Mouse (Mus musculus): ENCODE data around the gene Ece1. TPM values are rescaled to one million over a fixed set of nuclear protein-coding genes. Genes with fewer than 3 reads are reported as not detected.

Ece1 gene
- polyA plus RNA-seq, 1 experiment from 2014 or later, result 35.2 TPM

DNA sequence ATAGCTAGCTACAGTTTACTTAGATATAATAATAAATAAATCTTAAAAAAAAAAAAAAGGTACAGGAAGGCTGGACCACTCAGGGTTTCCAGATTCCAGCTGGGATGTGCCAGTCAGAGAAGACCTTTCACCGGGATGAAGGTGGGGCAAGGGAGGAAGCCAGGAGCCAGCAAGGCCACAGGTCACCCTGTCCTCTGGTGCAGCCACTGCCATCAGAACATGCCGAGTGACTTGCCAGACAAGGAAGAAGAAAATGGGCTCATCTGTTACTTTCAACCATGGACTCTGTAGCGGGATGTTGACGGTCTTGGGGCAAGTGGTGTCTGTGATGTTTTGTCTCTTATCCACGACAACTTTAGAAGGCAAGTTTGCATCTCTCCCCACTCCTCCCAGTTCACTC lies 122.7 kb downstream of the Ece1 start:
- Histone ChIP-seq H3K9ac (ENCODE audit: low read length) (no peak overlapping the region), H3K27ac (ENCODE audit: low read depth, low read length) (no peak overlapping the region), H3K4me3 (ENCODE audit: low read depth, low read length) (no peak overlapping the region), H3K9me3 (ENCODE audit: control insufficient read depth, low read length) (no peaks in the 10 kb centered on the region), H3K4me1 (replicated peaks; ENCODE audit: control insufficient read depth, insufficient read depth, low read length) (no peaks in the 10 kb centered on the region), H3K4me2 (ENCODE audit: low read depth, low read length, severe bottlenecking) (no peak overlapping the region), H3K36me3 (ENCODE audit: control insufficient read depth, insufficient read depth, low read length) (no peaks in the 10 kb centered on the region), H3K27me3 (ENCODE audit: control insufficient read depth, insufficient read depth, low read length) (no peaks in the 10 kb centered on the region)
- no peak for DNase-seq (ENCODE audit: low spot score)
- 89% methylated on average over 5 of the region's 5 CpGs for WGBS
- ATAC-seq (replicated peaks; ENCODE audit: low FRiP score), result no peak

DNA sequence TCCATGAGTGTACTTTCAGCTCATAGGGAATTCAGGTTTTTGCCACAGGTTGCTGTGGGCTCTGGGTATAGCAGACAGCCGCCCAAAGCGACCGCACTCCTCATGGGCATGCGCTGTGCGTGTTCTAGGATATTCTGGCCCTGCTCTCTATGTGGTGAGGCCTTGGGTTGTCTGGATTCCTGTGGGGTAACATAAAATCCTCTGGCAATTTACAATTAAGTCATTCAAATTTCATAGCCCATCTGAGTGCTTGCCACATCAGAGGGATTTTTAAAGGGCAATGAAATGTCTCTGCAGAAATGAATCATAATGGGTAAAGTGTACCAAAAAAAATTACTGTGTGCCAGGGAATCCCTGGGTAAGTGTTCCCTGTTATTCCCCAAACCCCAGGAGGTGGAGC lies 127.4 kb downstream of the Ece1 start:
- H3K27ac ChIP-seq (ENCODE audit: low read depth, low read length), result no peak overlapping the region
- 87% methylated on average over 5 of the region's 5 CpGs for WGBS
- no peaks in the 10 kb centered on the region for H3K36me3 ChIP-seq (ENCODE audit: control insufficient read depth, insufficient read depth, low read length)
- H3K27me3 ChIP-seq (ENCODE audit: control insufficient read depth, insufficient read depth, low read length), result peaks cover 2% of the 10 kb centered on the region; the same call in 1 of the 2 replicates
- H3K4me1 ChIP-seq (replicated peaks; ENCODE audit: control insufficient read depth, insufficient read depth, low read length), result no peaks in the 10 kb centered on the region; the same call in 1 of the 2 replicates
- H3K4me3 ChIP-seq (ENCODE audit: low read depth, low read length), result no peak overlapping the region
- no peak overlapping the region for H3K9ac ChIP-seq (ENCODE audit: low read length)
- ATAC-seq (replicated peaks; ENCODE audit: low FRiP score) (no peak), DNase-seq (ENCODE audit: low spot score) (no peak)
- no peak overlapping the region for H3K4me2 ChIP-seq (ENCODE audit: low read depth, low read length, severe bottlenecking)
- H3K9me3 ChIP-seq (ENCODE audit: control insufficient read depth, low read length), result no peaks in the 10 kb centered on the region

DNA sequence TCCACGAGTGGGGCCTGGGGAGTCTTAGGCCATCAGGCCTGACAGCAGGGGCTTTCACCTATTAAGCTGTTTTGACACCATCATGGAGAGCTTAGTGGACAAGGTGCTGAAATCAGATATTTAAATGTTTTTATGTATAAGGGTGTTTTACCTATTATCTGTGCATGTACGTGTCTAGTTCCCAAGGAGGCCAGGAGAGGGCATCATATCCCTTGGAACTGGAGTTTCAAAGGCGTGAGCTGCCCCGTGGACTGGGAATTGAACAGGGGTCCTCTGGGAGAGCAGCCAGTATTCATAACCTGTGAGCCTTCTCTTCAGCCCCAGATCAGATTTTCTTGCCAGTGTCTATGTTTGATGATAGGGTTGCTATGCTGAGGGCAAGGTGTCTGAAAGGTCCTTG lies 128.4 kb downstream of the Ece1 start:
- 76% methylated on average over 4 of the region's 4 CpGs for WGBS
- H3K4me1 ChIP-seq (replicated peaks; ENCODE audit: control insufficient read depth, insufficient read depth, low read length), result peaks cover 4% of the 10 kb centered on the region
- H3K9me3 ChIP-seq (ENCODE audit: control insufficient read depth, low read length), result no peaks in the 10 kb centered on the region
- no peak overlapping the region for H3K4me3 ChIP-seq (ENCODE audit: low read depth, low read length)
- ATAC-seq (replicated peaks; ENCODE audit: low FRiP score) (no peak), DNase-seq (ENCODE audit: low spot score) (no peak)
- no peak overlapping the region for H3K9ac ChIP-seq (ENCODE audit: low read length)
- no peaks in the 10 kb centered on the region for H3K36me3 ChIP-seq (ENCODE audit: control insufficient read depth, insufficient read depth, low read length)
- no peak overlapping the region for H3K27ac ChIP-seq (ENCODE audit: low read depth, low read length)
- H3K27me3 ChIP-seq (ENCODE audit: control insufficient read depth, insufficient read depth, low read length), result peaks cover 2% of the 10 kb centered on the region; the same call in 1 of the 2 replicates
- H3K4me2 ChIP-seq (ENCODE audit: low read depth, low read length, severe bottlenecking), result no peak overlapping the region

DNA sequence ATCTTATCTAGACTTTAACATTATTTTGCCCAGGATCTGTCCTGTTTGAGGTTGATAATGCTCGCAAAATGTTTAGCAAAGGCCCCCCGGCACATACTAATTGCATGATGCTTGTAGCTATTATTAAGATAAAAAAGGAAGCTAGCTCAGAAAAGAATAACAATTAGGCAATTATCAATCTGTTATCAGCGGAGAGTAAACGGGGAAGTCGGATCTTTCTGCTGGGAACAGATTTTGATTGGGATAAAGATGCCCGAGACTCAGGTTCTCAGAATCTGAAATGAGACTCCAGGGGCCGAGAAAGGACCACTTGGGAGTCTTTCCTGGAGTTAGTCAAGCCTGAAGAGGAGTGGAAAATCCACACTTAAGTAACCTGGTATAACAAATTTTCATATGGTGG lies 129.2 kb downstream of the Ece1 start:
- no peak overlapping the region for H3K9ac ChIP-seq (ENCODE audit: low read length)
- no peaks in the 10 kb centered on the region for H3K36me3 ChIP-seq (ENCODE audit: control insufficient read depth, insufficient read depth, low read length)
- DNase-seq (ENCODE audit: low spot score) (no peak), ATAC-seq (replicated peaks; ENCODE audit: low FRiP score) (no peak)
- H3K27ac ChIP-seq (ENCODE audit: low read depth, low read length), result no peak overlapping the region
- H3K27me3 ChIP-seq (ENCODE audit: control insufficient read depth, insufficient read depth, low read length), result peaks cover 2% of the 10 kb centered on the region; the same call in 1 of the 2 replicates
- H3K4me2 ChIP-seq (ENCODE audit: low read depth, low read length, severe bottlenecking), result no peak overlapping the region
- H3K4me1 ChIP-seq (replicated peaks; ENCODE audit: control insufficient read depth, insufficient read depth, low read length), result peaks cover 10% of the 10 kb centered on the region
- H3K9me3 ChIP-seq (ENCODE audit: control insufficient read depth, low read length), result no peaks in the 10 kb centered on the region
- 66% methylated on average over 7 of the region's 7 CpGs for WGBS
- no peak overlapping the region for H3K4me3 ChIP-seq (ENCODE audit: low read depth, low read length)

DNA sequence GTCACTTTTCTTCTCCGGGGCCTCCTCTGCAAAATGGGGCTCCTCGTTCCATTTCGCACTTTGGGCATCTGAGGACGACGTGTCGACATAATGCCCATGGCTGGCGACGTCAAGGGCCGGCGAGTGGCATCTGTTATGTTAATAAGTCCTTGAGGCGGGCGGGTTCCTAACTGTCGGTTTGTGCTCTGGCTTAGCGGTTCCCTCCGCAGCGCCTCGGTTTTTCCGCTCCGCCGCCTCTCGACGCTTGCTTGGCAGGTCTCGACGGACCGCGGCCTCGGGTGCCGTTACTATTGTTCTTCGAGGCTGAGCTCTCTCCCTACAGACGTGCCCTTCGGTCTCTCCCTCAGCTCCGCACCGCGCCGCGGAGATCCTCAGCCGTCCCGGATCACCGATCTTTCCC lies 130.9 kb downstream of the Ece1 start, which contains the start of gene Eif4g3:
TSS of gene Eif4g3 (plus strand) at position 133 of the 400 bp plus-strand sequence.
- Histone ChIP-seq H3K9ac (ENCODE audit: low read length) (peak within 1 kb of the TSS; percentile 98), H3K9me3 (ENCODE audit: control insufficient read depth, low read length) (no peaks in the 10 kb centered on the region), H3K27me3 (ENCODE audit: control insufficient read depth, insufficient read depth, low read length) (peaks cover 2% of the 10 kb centered on the region; the same call in 1 of the 2 replicates), H3K4me1 (replicated peaks; ENCODE audit: control insufficient read depth, insufficient read depth, low read length) (peaks cover 11% of the 10 kb centered on the region), H3K36me3 (ENCODE audit: control insufficient read depth, insufficient read depth, low read length) (no peaks in the 10 kb centered on the region; the same call in 1 of the 2 replicates), H3K4me2 (ENCODE audit: low read depth, low read length, severe bottlenecking) (peak within 1 kb of the TSS; percentile 75), H3K27ac (ENCODE audit: low read depth, low read length) (peak within 1 kb of the TSS; percentile 95), H3K4me3 (ENCODE audit: low read depth, low read length) (peak within 1 kb of the TSS; percentile 100)
- no peak; the same call in 1 of the 2 replicates for ATAC-seq (replicated peaks; ENCODE audit: low FRiP score)
- WGBS, result 1% methylated on average over 39 of the region's 39 CpGs
- no peak for DNase-seq (ENCODE audit: low spot score)

DNA sequence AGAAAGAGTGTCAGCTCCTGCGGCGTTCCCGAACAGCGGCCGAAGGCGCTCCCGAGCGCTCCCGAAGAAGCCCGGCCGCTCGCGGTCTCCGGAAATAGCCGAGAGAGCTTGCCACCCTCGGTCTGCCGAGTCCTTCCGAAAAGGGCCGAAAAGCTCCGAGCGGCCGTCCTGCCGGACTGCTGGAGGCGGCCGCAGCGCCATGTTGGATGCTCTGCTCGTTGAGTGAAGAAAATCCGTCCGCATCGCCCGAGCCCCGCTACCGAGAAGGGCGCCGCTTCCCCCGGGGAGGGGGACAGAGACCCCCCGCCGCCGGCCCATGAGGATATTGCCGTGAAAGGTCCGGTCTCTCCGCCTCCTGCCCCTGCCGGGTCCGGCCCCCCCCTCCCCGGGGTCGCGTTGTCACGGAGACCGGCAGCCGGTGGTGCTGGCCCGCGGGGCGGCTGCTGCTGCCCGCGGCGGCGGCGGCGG lies 131.3 kb downstream of the Ece1 start:
- Histone ChIP-seq H3K4me2 (ENCODE audit: low read depth, low read length, severe bottlenecking) (peak overlapping the region; percentile 75), H3K9me3 (ENCODE audit: control insufficient read depth, low read length) (no peaks in the 10 kb centered on the region), H3K27ac (ENCODE audit: low read depth, low read length) (peak overlapping the region; percentile 95), H3K9ac (ENCODE audit: low read length) (peak overlapping the region; percentile 98), H3K36me3 (ENCODE audit: control insufficient read depth, insufficient read depth, low read length) (peaks cover 2% of the 10 kb centered on the region; the same call in 1 of the 2 replicates), H3K4me1 (replicated peaks; ENCODE audit: control insufficient read depth, insufficient read depth, low read length) (peaks cover 11% of the 10 kb centered on the region), H3K4me3 (ENCODE audit: low read depth, low read length) (peak overlapping the region; percentile 100), H3K27me3 (ENCODE audit: control insufficient read depth, insufficient read depth, low read length) (peaks cover 2% of the 10 kb centered on the region; the same call in 1 of the 2 replicates)
- WGBS, result under 1% methylated on average over 42 of the region's 59 CpGs
- DNase-seq (ENCODE audit: low spot score) (peak; percentile 99), ATAC-seq (replicated peaks; ENCODE audit: low FRiP score) (peak; percentile 92)

DNA sequence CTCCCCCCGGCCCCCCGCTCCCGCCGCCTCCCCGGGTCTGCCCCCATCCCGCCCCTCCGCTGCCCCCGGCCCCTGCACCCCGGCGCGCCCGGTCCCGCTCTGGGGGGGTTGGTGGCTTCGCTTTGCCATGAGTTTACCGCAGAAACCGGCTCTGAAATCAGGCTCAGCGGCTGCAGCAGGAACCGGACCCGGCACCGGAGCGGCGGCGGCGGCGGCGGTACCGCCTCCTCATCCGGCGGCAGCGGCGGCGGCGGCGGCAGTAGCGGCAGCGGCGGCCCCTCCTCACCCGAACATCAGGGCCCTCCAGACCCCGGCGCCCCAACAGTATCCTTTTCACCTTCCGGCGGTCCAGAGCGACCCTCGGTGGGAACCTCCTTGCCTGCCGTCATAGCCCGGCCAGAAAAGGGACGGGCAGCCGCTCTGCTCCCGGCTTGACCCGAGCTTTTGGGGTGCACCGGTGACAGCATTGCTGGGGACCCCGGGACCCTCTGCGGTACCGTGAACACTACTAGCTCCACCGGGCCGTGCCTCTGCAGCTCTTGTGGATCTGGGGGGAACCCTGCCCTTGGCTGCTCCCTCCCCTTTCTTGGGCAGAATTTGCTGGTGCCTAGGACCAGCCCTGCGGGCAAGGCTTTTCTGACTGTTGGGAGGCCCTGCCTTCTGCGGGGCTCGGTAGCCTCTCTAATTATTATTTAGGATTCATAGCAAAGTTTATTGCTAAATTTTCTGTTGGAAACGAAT lies 132.0 kb downstream of the Ece1 start:
- peaks cover 2% of the 10 kb centered on the region; the same call in 1 of the 2 replicates for H3K36me3 ChIP-seq (ENCODE audit: control insufficient read depth, insufficient read depth, low read length)
- peak overlapping the region; percentile 95 for H3K27ac ChIP-seq (ENCODE audit: low read depth, low read length)
- peaks cover 11% of the 10 kb centered on the region for H3K4me1 ChIP-seq (replicated peaks; ENCODE audit: control insufficient read depth, insufficient read depth, low read length)
- peak overlapping the region; percentile 100 for H3K4me3 ChIP-seq (ENCODE audit: low read depth, low read length)
- peak overlapping the region; percentile 98 for H3K9ac ChIP-seq (ENCODE audit: low read length)
- peaks cover 2% of the 10 kb centered on the region; the same call in 1 of the 2 replicates for H3K27me3 ChIP-seq (ENCODE audit: control insufficient read depth, insufficient read depth, low read length)
- WGBS, result under 1% methylated on average over 48 of the region's 60 CpGs
- peak overlapping the region; percentile 75 for H3K4me2 ChIP-seq (ENCODE audit: low read depth, low read length, severe bottlenecking)
- peak; percentile 23; the same call in 1 of the 2 replicates for ATAC-seq (replicated peaks; ENCODE audit: low FRiP score)
- DNase-seq (ENCODE audit: low spot score), result no peak
- no peaks in the 10 kb centered on the region for H3K9me3 ChIP-seq (ENCODE audit: control insufficient read depth, low read length)

DNA sequence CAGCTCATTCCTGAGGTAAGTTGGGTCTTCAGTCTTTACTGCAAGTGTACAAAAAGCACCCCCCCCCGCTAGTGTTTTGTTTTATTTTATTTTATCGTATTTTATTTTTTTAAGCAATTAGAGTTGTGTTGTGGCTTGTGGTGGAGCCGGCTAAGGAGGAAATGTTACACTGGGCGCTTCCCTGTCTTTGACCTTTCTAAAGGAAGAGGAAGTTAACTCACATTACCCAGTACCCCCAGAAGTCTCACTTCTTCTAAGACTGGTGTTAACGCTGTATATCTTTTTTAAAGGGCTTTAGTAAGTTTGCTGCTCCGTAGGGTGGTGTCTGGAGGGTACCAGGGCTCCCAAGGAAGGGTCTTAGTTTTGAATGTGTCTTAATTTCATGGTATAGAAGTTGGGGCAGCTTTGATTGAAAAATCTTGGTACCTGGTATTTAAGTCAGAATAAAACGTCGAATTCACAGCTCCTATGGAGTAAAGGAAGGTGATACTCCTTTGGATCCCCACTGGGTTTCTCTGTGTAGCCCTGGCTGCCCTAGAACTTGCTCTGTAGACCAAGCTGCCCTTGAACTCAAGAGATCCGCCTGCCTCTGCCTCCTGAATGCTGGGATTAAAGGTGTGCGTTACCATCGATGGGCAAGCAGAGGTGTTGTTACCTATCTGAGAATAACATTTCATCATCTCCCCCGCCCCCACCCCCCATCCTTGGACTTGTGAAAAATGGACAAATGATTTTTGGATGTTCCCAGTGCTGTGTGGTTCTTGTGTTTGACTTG lies 132.7 kb downstream of the Ece1 start:
- Histone ChIP-seq H3K27ac (ENCODE audit: low read depth, low read length) (no peak overlapping the region), H3K4me2 (ENCODE audit: low read depth, low read length, severe bottlenecking) (peak overlapping the region; percentile 75), H3K27me3 (ENCODE audit: control insufficient read depth, insufficient read depth, low read length) (peaks cover 2% of the 10 kb centered on the region; the same call in 1 of the 2 replicates), H3K36me3 (ENCODE audit: control insufficient read depth, insufficient read depth, low read length) (peaks cover 2% of the 10 kb centered on the region; the same call in 1 of the 2 replicates), H3K9ac (ENCODE audit: low read length) (peak overlapping the region; percentile 98), H3K4me3 (ENCODE audit: low read depth, low read length) (peak overlapping the region; percentile 100), H3K4me1 (replicated peaks; ENCODE audit: control insufficient read depth, insufficient read depth, low read length) (peaks cover 11% of the 10 kb centered on the region), H3K9me3 (ENCODE audit: control insufficient read depth, low read length) (no peaks in the 10 kb centered on the region)
- DNase-seq (ENCODE audit: low spot score) (no peak), ATAC-seq (replicated peaks; ENCODE audit: low FRiP score) (no peak)
- 49% methylated on average over 12 of the region's 12 CpGs for WGBS

Measured in forebrain, embryonic 11.5 days (tissue).